Mouse (Mus musculus): ENCODE results near the gene Lpgat1.

GRCm38 (mm10) chr1:191738726-191739125 lies 21.1 kb downstream of the Lpgat1 start:
- no peak for TF ChIP-seq GATA1 (IDR thresholded peaks at IDR 0.05; ENCODE audit: borderline replicate concordance, low read length)
- TF ChIP-seq FLI1 (IDR thresholded peaks at IDR 0.05; ENCODE audit: low read length) = no peak
